Mouse (Mus musculus) heart, embryonic 14.5 days (tissue): Measurements from ENCODE around the gene Lyrm1. TPM values are rescaled to one million over a fixed set of nuclear protein-coding genes. Genes with fewer than 3 reads are reported as not detected.

ENCODE experiments used
- ATAC-seq: fragments of 200-750 bp; cut with Nextera tagmentation; 2 replicates; pipeline ENCODE4 v1.8.0; 2017; ENCODE audit warnings: low read depth, moderate TSS enrichment; ENCODE audit not compliant: insufficient number of reproducible peaks, insufficient read depth, low FRiP score
- H3K27ac ChIP-seq, 2 experiments: fragments of 200-500 bp in 1 of 2; fragments of 300-500 bp in 1 of 2; sonication (generic) in 1 of 2; replicated peaks in 1 of 2; 2 replicates each; pipeline ENCODE4 v1.5.1; 2012 to 2014; ENCODE audit warnings: low read depth in 2 of 2, low read length in 2 of 2, control low read depth in 1 of 2, mild to moderate bottlenecking in 1 of 2, mixed read lengths in 1 of 2; ENCODE audit not compliant: control insufficient read depth in 1 of 2, insufficient read depth in 1 of 2
- H3K27me3 ChIP-seq: fragments of 300-500 bp; sonication (generic); 2 replicates; pipeline ENCODE4 v1.6.1; 2014; ENCODE audit warnings: mild to moderate bottlenecking, low read length, control low read depth; ENCODE audit not compliant: control insufficient read depth, insufficient read depth
- H3K36me3 ChIP-seq: fragments of 300-500 bp; sonication (generic); 2 replicates; pipeline ENCODE4 v1.6.1; 2014; ENCODE audit warnings: mild to moderate bottlenecking, control low read depth, low read length, mixed read lengths; ENCODE audit not compliant: control insufficient read depth, insufficient read depth
- H3K4me1 ChIP-seq, 2 experiments: fragments of 200-500 bp in 1 of 2; fragments of 300-500 bp in 1 of 2; sonication (generic) in 1 of 2; 2 replicates each; pipeline ENCODE4 v1.6.1; 2012 to 2014; ENCODE audit warnings: low read length in 2 of 2, control low read depth in 1 of 2, mixed read lengths in 1 of 2; ENCODE audit not compliant: control insufficient read depth in 2 of 2, insufficient read depth in 2 of 2
- H3K4me2 ChIP-seq: fragments of 300-500 bp; sonication (generic); 2 replicates; pipeline ENCODE4 v1.6.1; 2014; ENCODE audit warnings: mild to moderate bottlenecking, low read length
- H3K4me3 ChIP-seq, 2 experiments: fragments of 200-500 bp in 1 of 2; fragments of 300-500 bp in 1 of 2; sonication (generic) in 1 of 2; 2 replicates each; pipeline ENCODE4 v1.5.1; 2012 to 2014; ENCODE audit warnings: low read length in 2 of 2, mild to moderate bottlenecking in 2 of 2, control low read depth in 1 of 2, low read depth in 1 of 2, moderate library complexity in 1 of 2; ENCODE audit not compliant: control insufficient read depth in 1 of 2, insufficient read depth in 1 of 2
- H3K9ac ChIP-seq: fragments of 300-500 bp; sonication (generic); 2 replicates; pipeline ENCODE4 v1.6.1; 2014; ENCODE audit warnings: mild to moderate bottlenecking, low read length
- H3K9me3 ChIP-seq: fragments of 300-500 bp; sonication (generic); 2 replicates; pipeline ENCODE4 v1.6.1; 2016; ENCODE audit warnings: low read length, control low read depth; ENCODE audit not compliant: control insufficient read depth
- WGBS: fragments of 180-500 bp; shearing (Covaris S2); extraction: QIAGEN DNeasy Blood & Tissue Kit; methylation state at CpG from one replicate; pipeline ENCODE4 v1.1.7; 2014; 5-methylcytosine and 5-hydroxymethylcytosine counted together
- polyA plus RNA-seq: library from polyadenylated mRNA; unstranded; fragments of >200 nt; fragmentation: Nextera tagmentation; extraction: Ambion mirVana; gene quantifications from 2 replicates; pipeline ENCODE4 v1.2.1, GENCODE M21; 2014

Gene Lyrm1
- polyA plus RNA-seq, 1 experiment from 2014 or later, result 9.2 TPM

DNA sequence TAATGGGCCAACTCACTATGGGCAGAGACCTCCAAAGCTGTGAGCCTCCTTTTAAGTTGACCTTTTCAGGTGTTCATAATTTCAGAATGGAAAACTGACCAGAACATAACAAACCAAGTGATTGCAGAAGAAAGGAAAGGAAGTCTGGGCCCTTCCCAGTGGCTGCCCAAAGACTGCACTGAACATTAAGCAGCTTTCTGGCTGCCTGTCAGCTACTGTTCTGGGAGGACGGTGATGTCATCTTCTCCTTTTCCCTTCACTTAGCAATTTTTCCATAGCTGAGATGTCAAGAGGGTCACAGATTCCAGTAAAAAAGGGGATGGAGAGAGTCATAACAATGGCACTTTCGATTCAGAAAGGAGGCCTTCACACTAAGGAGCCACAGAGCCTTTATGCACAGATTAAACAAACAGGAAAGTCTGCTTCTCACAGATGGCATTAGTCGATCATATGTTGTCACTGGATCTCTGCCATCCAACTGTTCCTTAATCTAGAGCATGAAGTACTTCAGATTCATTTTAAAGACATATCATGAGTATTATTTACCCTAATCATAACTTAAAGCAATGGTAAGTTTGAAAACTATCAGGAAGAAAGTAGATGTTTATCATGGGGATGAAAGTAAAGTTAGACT, 89.7 kb downstream of the Lyrm1 start:
- 51% methylated on average over 3 of the region's 3 CpGs for WGBS
- ATAC-seq, result no peak
- peak overlapping the region; percentile 6 to 53 for H3K27ac ChIP-seq

DNA sequence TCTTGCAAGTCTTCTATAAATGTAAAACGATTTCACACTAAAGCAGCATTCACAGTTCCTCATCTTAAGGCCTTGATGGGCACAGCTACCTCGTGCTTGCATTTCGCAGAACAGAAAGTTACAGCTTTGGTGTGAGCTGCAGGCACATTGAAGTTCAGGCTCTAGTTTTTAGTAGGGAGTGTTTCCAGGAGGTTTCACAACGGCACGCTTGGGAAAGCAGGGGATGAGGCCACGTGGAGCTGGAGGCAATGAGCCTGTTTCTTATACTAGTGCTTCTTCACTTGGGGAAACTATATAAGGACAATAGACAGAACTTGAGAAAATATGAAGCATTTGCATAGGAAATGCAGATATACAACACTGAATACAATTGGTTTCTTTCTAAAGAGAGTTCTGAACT, 101.4 kb downstream of the Lyrm1 start:
- ATAC-seq, result no peak
- no peaks in the 10 kb centered on the region for H3K36me3 ChIP-seq
- no peak overlapping the region for H3K4me3 ChIP-seq
- WGBS, result 69% methylated on average over 6 of the region's 6 CpGs
- no peak overlapping the region for H3K4me2 ChIP-seq
- no peaks in the 10 kb centered on the region for H3K9me3 ChIP-seq
- H3K9ac ChIP-seq, result no peak overlapping the region
- H3K27ac ChIP-seq, result no peak overlapping the region
- H3K4me1 ChIP-seq, result no peaks in the 10 kb centered on the region
- no peaks in the 10 kb centered on the region for H3K27me3 ChIP-seq

More for the DNA sequence above, 89.7 kb downstream of the Lyrm1 start:
- no peak overlapping the region for H3K4me2 ChIP-seq
- no peak overlapping the region for H3K4me3 ChIP-seq
- H3K9me3 ChIP-seq, result no peaks in the 10 kb centered on the region
- no peaks in the 10 kb centered on the region for H3K27me3 ChIP-seq
- H3K9ac ChIP-seq, result no peak overlapping the region
- H3K4me1 ChIP-seq, result no peaks in the 10 kb centered on the region; a peak in 1 of 4 replicates
- no peaks in the 10 kb centered on the region for H3K36me3 ChIP-seq

Other genes starting within 250 kb of the Lyrm1 start
- gene Acsm4, start 205.8 kb upstream of the Lyrm1 start, polyA plus RNA-seq, result not detected in 2 replicates
- 51.6 and 55.9 TPM in 2 replicates for gene Thumpd1, start 175.1 kb upstream of the Lyrm1 start, polyA plus RNA-seq
- gene Acsm3, start 134.9 kb upstream of the Lyrm1 start, polyA plus RNA-seq, result 0.15 TPM in 1 of 2 replicates, not detected in the other
- 13.7 and 16.4 TPM in 2 replicates for gene Rexo5, start 101.9 kb upstream of the Lyrm1 start, polyA plus RNA-seq
- gene Eri2, start 101.8 kb upstream of the Lyrm1 start, polyA plus RNA-seq, result 14.4 and 15.0 TPM in 2 replicates
- 5.4 and 6.2 TPM in 2 replicates for gene Dcun1d3, start 437 bp downstream of the Lyrm1 start, polyA plus RNA-seq
- not detected in 2 replicates for gene Dnah3, start 199.4 kb downstream of the Lyrm1 start, polyA plus RNA-seq
- gene Tmem159, start 206.5 kb downstream of the Lyrm1 start, polyA plus RNA-seq, result 24.4 and 25.1 TPM in 2 replicates
- gene Zp2, start 249.4 kb downstream of the Lyrm1 start, polyA plus RNA-seq, result not detected in 2 replicates